Mouse (Mus musculus) myocyte (in vitro differentiated cells): Measurements from ENCODE around the gene Nlrc5. TPM values are rescaled to one million over a fixed set of nuclear protein-coding genes. Genes with fewer than 3 reads are reported as not detected.

Experiments
- H3K27me3 ChIP-seq: one replicate; pipeline ENCODE4 v1.6.1; 2011; ENCODE audit not compliant: control insufficient read depth, insufficient read depth, insufficient read length
- H3K36me3 ChIP-seq: one replicate; pipeline ENCODE4 v1.6.1; 2011; ENCODE audit not compliant: control insufficient read depth, insufficient read depth
- H3K4me2 ChIP-seq: one replicate; pipeline ENCODE4 v1.6.1; 2011; ENCODE audit warnings: low read depth, control low read depth
- H3K4me3 ChIP-seq: one replicate; pipeline ENCODE4 v1.5.1; 2011; ENCODE audit warnings: mild to moderate bottlenecking, control low read depth, moderate library complexity
- H3K79me2 ChIP-seq: one replicate; pipeline ENCODE4 v1.6.1; 2011; ENCODE audit not compliant: control insufficient read depth, insufficient read depth
- H3ac ChIP-seq: one replicate; pipeline ENCODE4 v1.6.1; 2011; ENCODE audit not compliant: control insufficient read depth, insufficient read length
- CEBPB ChIP-seq: IDR thresholded peaks from 2 replicates; pipeline ENCODE4 v1.6.1; 2011; ENCODE audit warnings: mild to moderate bottlenecking, moderate library complexity; ENCODE audit not compliant: poor library complexity, insufficient read depth, severe bottlenecking
- E2F4 ChIP-seq: IDR thresholded peaks from one replicate; pipeline ENCODE4 v1.6.1; 2011; ENCODE audit warnings: mild to moderate bottlenecking, control low read depth, moderate library complexity; ENCODE audit not compliant: insufficient read depth
- MAX ChIP-seq: IDR thresholded peaks from one replicate; pipeline ENCODE4 v1.6.1; 2011; ENCODE audit warnings: low read depth, mild to moderate bottlenecking, control low read depth
- MYOD1 ChIP-seq, 3 experiments: IDR thresholded peaks; one replicate each; pipeline ENCODE4 v1.6.1; 2011; ENCODE audit warnings: control low read depth in 2 of 3, low read depth in 2 of 3, mild to moderate bottlenecking in 2 of 3, moderate library complexity in 1 of 3; ENCODE audit not compliant: insufficient read length in 2 of 3, control insufficient read depth in 1 of 3
- MYOG ChIP-seq, 3 experiments: IDR thresholded peaks; one replicate each; pipeline ENCODE4 v1.6.1; 2011; ENCODE audit warnings: control low read depth in 2 of 3, low read depth in 2 of 3, mild to moderate bottlenecking in 2 of 3; ENCODE audit not compliant: insufficient read length in 2 of 3, control insufficient read depth in 1 of 3, insufficient read depth in 1 of 3
- POLR2A ChIP-seq: IDR thresholded peaks from one replicate; pipeline ENCODE4 v1.6.1; 2011; ENCODE audit warnings: low read depth, mild to moderate bottlenecking, control low read depth, moderate library complexity; ENCODE audit not compliant: insufficient read length
- POLR2AphosphoS2 ChIP-seq: IDR thresholded peaks from one replicate; pipeline ENCODE4 v1.6.1; 2011; ENCODE audit warnings: low read depth, control low read depth; ENCODE audit not compliant: insufficient read length
- REST ChIP-seq: IDR thresholded peaks from one replicate; pipeline ENCODE4 v1.6.1; 2011; ENCODE audit warnings: mild to moderate bottlenecking, control low read depth, moderate library complexity; ENCODE audit not compliant: insufficient read depth, insufficient read length
- SRF ChIP-seq: IDR thresholded peaks from one replicate; pipeline ENCODE4 v1.6.1; 2011; ENCODE audit warnings: low read depth; ENCODE audit not compliant: control insufficient read depth, insufficient read length
- TCF12 ChIP-seq: IDR thresholded peaks from one replicate; pipeline ENCODE4 v1.6.1; 2011; ENCODE audit warnings: mild to moderate bottlenecking, control low read depth; ENCODE audit not compliant: poor library complexity, insufficient read depth, severe bottlenecking
- TCF3 ChIP-seq: IDR thresholded peaks from one replicate; pipeline ENCODE4 v1.6.1; 2011; ENCODE audit warnings: low read depth, control low read depth; ENCODE audit not compliant: insufficient read length
- USF1 ChIP-seq: IDR thresholded peaks from one replicate; pipeline ENCODE4 v1.6.1; 2011; ENCODE audit warnings: low read depth, mild to moderate bottlenecking, control low read depth, moderate library complexity
- polyA plus RNA-seq: library from polyadenylated mRNA; unstranded; fragments of >200 nt; fragmentation: generic; extraction: Trizol; gene quantifications from one replicate; pipeline ENCODE4 v1.2.1, GENCODE M21; 2012; ENCODE audit warnings: missing spikeins

Gene Nlrc5
- polyA plus RNA-seq, 1 experiment, result 0.40 TPM

GRCm38 (mm10) chr8:94454905-94455304 is 20.7 kb downstream of the Nlrc5 start:
- no peaks in the 10 kb centered on the region for H3K79me2 ChIP-seq
- no peak for TF ChIP-seq POLR2A
- TF ChIP-seq MYOG (IDR thresholded peaks at IDR 0.05; ENCODE audit: control insufficient read depth in 1 of 3, insufficient read depth in 1 of 3, insufficient read length in 2 of 3, low read depth in 2 of 3), result no peak
- TF ChIP-seq MYOD1 (IDR thresholded peaks at IDR 0.05; ENCODE audit: control insufficient read depth in 1 of 3, insufficient read length in 2 of 3, low read depth in 2 of 3), result no peak
- TF ChIP-seq E2F4, result no peak
- no peak for TF ChIP-seq REST
- TF ChIP-seq CEBPB, result no peak
- no peak for TF ChIP-seq SRF
- no peak for TF ChIP-seq POLR2AphosphoS2
- TF ChIP-seq TCF3, result no peak
- TF ChIP-seq TCF12, result no peak
- TF ChIP-seq USF1, result no peak
- no peaks in the 10 kb centered on the region for H3K36me3 ChIP-seq
- H3K27me3 ChIP-seq, result peaks cover 12% of the 10 kb centered on the region
- H3K4me3 ChIP-seq, result no peak overlapping the region
- H3ac ChIP-seq, result no peak overlapping the region
- H3K4me2 ChIP-seq, result no peak overlapping the region

- Histone ChIP-seq H3ac (no peak overlapping the region), H3K27me3 (peaks cover 13% of the 10 kb centered on the region), H3K36me3 (no peaks in the 10 kb centered on the region), H3K4me3 (no peak overlapping the region), H3K79me2 (no peaks in the 10 kb centered on the region), H3K4me2 (no peak overlapping the region)
- TF ChIP-seq E2F4 (no peak), CEBPB (no peak)
These were observed 21.9 kb downstream of the Nlrc5 start for GRCm38 (mm10) chr8:94456071-94456470.

GRCm38 (mm10) chr8:94458567-94458966 is 24.4 kb downstream of the Nlrc5 start:
- Histone ChIP-seq H3K4me3 (no peak overlapping the region), H3K79me2 (no peaks in the 10 kb centered on the region), H3ac (no peak overlapping the region), H3K4me2 (peak overlapping the region; percentile 39), H3K36me3 (no peaks in the 10 kb centered on the region), H3K27me3 (peaks cover 17% of the 10 kb centered on the region)
- no peak for TF ChIP-seq SRF
- TF ChIP-seq MYOD1 (IDR thresholded peaks at IDR 0.05; ENCODE audit: control insufficient read depth in 1 of 3, insufficient read length in 2 of 3, low read depth in 2 of 3), result peak in 2 of 3 experiments; percentile 3 to 10
- TF ChIP-seq TCF3, result no peak
- no peak for TF ChIP-seq MAX
- TF ChIP-seq CEBPB, result peak; percentile 62; the same call in 1 of the 2 replicates
- no peak for TF ChIP-seq E2F4
- peak in 1 of 3 experiments; percentile 41 for TF ChIP-seq MYOG (IDR thresholded peaks at IDR 0.05; ENCODE audit: control insufficient read depth in 1 of 3, insufficient read depth in 1 of 3, insufficient read length in 2 of 3, low read depth in 2 of 3)

GRCm38 (mm10) chr8:94469656-94470055 is 35.5 kb downstream of the Nlrc5 start:
- no peaks in the 10 kb centered on the region for H3K79me2 ChIP-seq
- H3K27me3 ChIP-seq, result peaks cover 28% of the 10 kb centered on the region
- H3K36me3 ChIP-seq, result no peaks in the 10 kb centered on the region
- H3ac ChIP-seq, result no peak overlapping the region
- no peak overlapping the region for H3K4me2 ChIP-seq
- TF ChIP-seq TCF12 (no peak), E2F4 (no peak), MAX (no peak), SRF (no peak), REST (no peak), POLR2AphosphoS2 (no peak), MYOD1 (IDR thresholded peaks at IDR 0.05; ENCODE audit: control insufficient read depth in 1 of 3, insufficient read length in 2 of 3, low read depth in 2 of 3) (no peak), TCF3 (no peak), MYOG (IDR thresholded peaks at IDR 0.05; ENCODE audit: control insufficient read depth in 1 of 3, insufficient read depth in 1 of 3, insufficient read length in 2 of 3, low read depth in 2 of 3) (no peak)
- no peak overlapping the region for H3K4me3 ChIP-seq

GRCm38 (mm10) chr8:94470794-94471193 is 36.6 kb downstream of the Nlrc5 start:
- no peak overlapping the region for H3K4me2 ChIP-seq
- TF ChIP-seq POLR2AphosphoS2, result no peak
- TF ChIP-seq USF1, result no peak
- TF ChIP-seq MAX, result no peak
- no peak for TF ChIP-seq MYOG (IDR thresholded peaks at IDR 0.05; ENCODE audit: control insufficient read depth in 1 of 3, insufficient read depth in 1 of 3, insufficient read length in 2 of 3, low read depth in 2 of 3)

More at GRCm38 (mm10) chr8:94470794-94471193, 36.6 kb downstream of the Nlrc5 start:
- no peaks in the 10 kb centered on the region for H3K36me3 ChIP-seq
- H3K4me3 ChIP-seq, result no peak overlapping the region
- no peak overlapping the region for H3ac ChIP-seq
- H3K27me3 ChIP-seq, result peaks cover 40% of the 10 kb centered on the region
- no peaks in the 10 kb centered on the region for H3K79me2 ChIP-seq
